20 mouse cellular contexts compared by ENCODE assay signal in the genomic region with DNA sequence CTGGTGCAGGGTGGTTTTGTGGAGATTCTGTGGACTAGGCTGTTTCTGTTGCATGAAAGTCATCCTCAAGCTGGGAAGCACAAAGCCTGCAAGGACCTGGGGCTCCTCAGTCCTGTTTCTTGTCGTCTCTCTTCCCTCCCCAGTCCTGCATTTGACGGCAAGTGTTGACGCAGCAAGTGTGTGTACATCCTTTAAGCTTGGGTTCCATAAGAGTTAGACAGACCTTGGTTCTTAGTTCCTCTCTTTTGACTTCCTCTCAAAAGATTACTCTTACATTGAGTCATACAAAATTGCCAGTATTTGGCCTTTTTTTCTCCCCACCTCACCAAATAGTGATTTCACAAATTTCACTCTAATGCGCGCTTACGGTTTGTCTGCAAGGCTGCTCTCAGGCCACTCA. TPM values are rescaled to one million over a fixed set of nuclear protein-coding genes. Genes with fewer than 3 reads are reported as not detected.
DNase-seq lines count a peak whose midpoint lies in the region; ATAC-seq lines count a peak whose summit lies in the region.
"Had no signal": no experiment of that assay in that cellular context is flagged by ENCODE, and none has a peak within 500 bp of the region (broad histone marks: within the 10 kb centered on the region; RNA-seq: fewer than 3 reads in every experiment).

No protein-coding gene starts in this region.

- no peak overlapping the region for H3K4me3 ChIP-seq in midbrain, embryonic 11.5 days (ENCODE audit: low read depth, low read length)
- H3K4me3 ChIP-seq in midbrain, embryonic 15.5 days = no peak overlapping the region
- H3K4me3 ChIP-seq: forebrain, embryonic 10.5 days; forebrain, embryonic 13.5 days; gastrocnemius, adult 2 months; heart, embryonic 12.5 days; heart, embryonic 15.5 days; hindbrain, embryonic 10.5 days; hindbrain, embryonic 13.5 days had no signal

- no peaks in the 10 kb centered on the region for H3K36me3 ChIP-seq in midbrain, embryonic 11.5 days (ENCODE audit: control insufficient read depth, insufficient read depth, low read length)
- H3K36me3 ChIP-seq in midbrain, embryonic 15.5 days (replicated peaks) = no peaks in the 10 kb centered on the region
- H3K36me3 ChIP-seq: hindbrain, embryonic 13.5 days had no signal

- no peaks in the 10 kb centered on the region for H3K27me3 ChIP-seq in midbrain, embryonic 11.5 days (ENCODE audit: control insufficient read depth, insufficient read depth, low read length)
- H3K27me3 ChIP-seq in midbrain, embryonic 15.5 days (replicated peaks) = no peaks in the 10 kb centered on the region
- H3K27me3 ChIP-seq: forebrain, embryonic 13.5 days; heart, embryonic 12.5 days; heart, embryonic 15.5 days; hindbrain, embryonic 13.5 days had no signal

- H3K9ac ChIP-seq in midbrain, embryonic 11.5 days (ENCODE audit: low read length) = no peak overlapping the region
- H3K9ac ChIP-seq in midbrain, embryonic 15.5 days = no peak overlapping the region
- H3K9ac ChIP-seq: forebrain, embryonic 13.5 days; forebrain, postnatal 0 days; heart, embryonic 12.5 days; heart, embryonic 15.5 days; hindbrain, embryonic 13.5 days had no signal

- H3K27ac ChIP-seq in midbrain, embryonic 11.5 days (ENCODE audit: low read depth, low read length) = no peak overlapping the region
- H3K27ac ChIP-seq in midbrain, embryonic 15.5 days = no peak overlapping the region
- H3K27ac ChIP-seq: forebrain, embryonic 10.5 days; forebrain, embryonic 13.5 days; gastrocnemius, adult 2 months; heart, embryonic 15.5 days; hindbrain, embryonic 10.5 days; hindbrain, embryonic 13.5 days had no signal

- ATAC-seq in midbrain, embryonic 11.5 days (ENCODE audit: low FRiP score) = no peak
- ATAC-seq in midbrain, embryonic 15.5 days (replicated peaks) = no peak
- ATAC-seq in granulocyte monocyte progenitor cell, adult 5-6 weeks (replicated peaks; ENCODE audit: poor library complexity, severe bottlenecking) = peak; percentile 66
- ATAC-seq in megakaryocyte progenitor cell, adult 5-6 weeks (replicated peaks; ENCODE audit: poor library complexity) = peak; percentile 75
- ATAC-seq: CD4-positive, CD25-positive, alpha-beta regulatory T cell, adult 4 months; forebrain, embryonic 13.5 days; forebrain, postnatal 0 days; hindbrain, embryonic 16.5 days had no signal

- DNase-seq in midbrain, embryonic 11.5 days (ENCODE audit: low spot score, missing footprints) = peak; percentile 75
- DNase-seq in kidney, postnatal 36 days = no peak
- DNase-seq in layer of hippocampus, postnatal 36 days = no peak
- DNase-seq: cerebellum, adult 11-12 months; cerebellum, adult 8-10 months; cerebellum, postnatal 36 days; forebrain, postnatal 0 days had no signal

- WGBS in midbrain, embryonic 11.5 days = 96% methylated on average over 6 of the region's 6 CpGs
- WGBS in midbrain, embryonic 15.5 days = 93% methylated on average over 6 of the region's 6 CpGs

- no peaks in the 10 kb centered on the region for H3K9me3 ChIP-seq in midbrain, embryonic 11.5 days (ENCODE audit: control insufficient read depth, low read length)
- H3K9me3 ChIP-seq in midbrain, embryonic 15.5 days = no peaks in the 10 kb centered on the region
- H3K9me3 ChIP-seq: forebrain, embryonic 10.5 days; forebrain, embryonic 13.5 days; heart, embryonic 15.5 days had no signal

- H3K4me1 ChIP-seq in midbrain, embryonic 11.5 days (ENCODE audit: control insufficient read depth, insufficient read depth, low read length) = no peaks in the 10 kb centered on the region
- H3K4me1 ChIP-seq in midbrain, embryonic 15.5 days = no peaks in the 10 kb centered on the region
- H3K4me1 ChIP-seq: forebrain, embryonic 13.5 days; hindbrain, embryonic 13.5 days had no signal

- no peak overlapping the region for H3K4me2 ChIP-seq in midbrain, embryonic 11.5 days
- H3K4me2 ChIP-seq in midbrain, embryonic 15.5 days = no peak overlapping the region
- H3K4me2 ChIP-seq: forebrain, embryonic 13.5 days; heart, embryonic 12.5 days; heart, embryonic 15.5 days; hindbrain, embryonic 13.5 days had no signal

RNA-seq across cellular contexts. Expression of a gene that starts 26.3 kb away (rescaled TPM):
- 30.0 and 32.2 TPM in 2 replicates for polyA plus RNA-seq in midbrain, embryonic 11.5 days (2014; fragmentation: Nextera tagmentation; extraction: Ambion mirVana)
- 41.0 and 44.4 TPM in 2 replicates for polyA plus RNA-seq in midbrain, embryonic 15.5 days (2015; fragmentation: Nextera tagmentation; extraction: Ambion mirVana)
- total RNA-seq in granulocyte monocyte progenitor cell, adult 5-6 weeks (2014; fragmentation: Nextera tagmentation) = not detected in 2 replicates
- total RNA-seq in granulocyte monocyte progenitor cell, adult 5-6 weeks (2017) = 0.26 and 0.34 TPM in 2 replicates
- total RNA-seq in megakaryocyte progenitor cell, adult 5-6 weeks (2015) = 0.78 and 0.84 TPM in 2 replicates
- total RNA-seq in megakaryocyte progenitor cell, adult 5-6 weeks (2017) = 0.30 and 1.7 TPM in 2 replicates
- 1 to 10 TPM; 4.1 to 5.2 TPM for total RNA-seq in layer of hippocampus, postnatal 36 days (2021)
- total RNA-seq: MEL had no signal

RNA-seq across cellular contexts. Expression of a gene that starts 46.3 kb away (rescaled TPM):
- polyA plus RNA-seq in midbrain, embryonic 11.5 days (2014; fragmentation: Nextera tagmentation; extraction: Ambion mirVana) = 277 and 280 TPM in 2 replicates
- 135 and 137 TPM in 2 replicates for polyA plus RNA-seq in midbrain, embryonic 15.5 days (2015; fragmentation: Nextera tagmentation; extraction: Ambion mirVana)
- 142 and 146 TPM in 2 replicates for total RNA-seq in granulocyte monocyte progenitor cell, adult 5-6 weeks (2014; fragmentation: Nextera tagmentation)
- 162 and 169 TPM in 2 replicates for total RNA-seq in granulocyte monocyte progenitor cell, adult 5-6 weeks (2017)
- 165 and 167 TPM in 2 replicates for total RNA-seq in megakaryocyte progenitor cell, adult 5-6 weeks (2015)
- 141 and 161 TPM in 2 replicates for total RNA-seq in megakaryocyte progenitor cell, adult 5-6 weeks (2017)
- total RNA-seq in layer of hippocampus, postnatal 36 days (2021) = 10 to 100 TPM; 54.6 to 55.1 TPM

Comparison
In these comparisons a context has a peak if more than half of its experiments do, and no peak if none do; other contexts are left out.
1. ATAC-seq: peak in granulocyte monocyte progenitor cell, adult 5-6 weeks (single experiment) and megakaryocyte progenitor cell, adult 5-6 weeks (single experiment); none in midbrain, embryonic 11.5 days (single experiment) and midbrain, embryonic 15.5 days (single experiment).